Mouse (Mus musculus) cerebellum, adult 2 months (tissue): Measurements from ENCODE around the gene Pik3cg. TPM values are rescaled to one million over a fixed set of nuclear protein-coding genes. Genes with fewer than 3 reads are reported as not detected.
"Not testable (repeated sequence)": the region's sequence is repeated elsewhere in the genome, so short reads cannot be mapped to it uniquely, and the experiment has no call there.

Experiments
- DNase-seq, 2 experiments: peaks; one replicate each; pipeline ENCODE4 v3.0.0; 2021
- H3K27ac ChIP-seq: fragments of 200-500 bp; 2 replicates; pipeline ENCODE4 v1.5.1; 2012; ENCODE audit warnings: low read length, control low read depth, inconsistent platforms; ENCODE audit not compliant: insufficient read depth
- H3K27me3 ChIP-seq: fragments of 200-500 bp; 2 replicates; pipeline ENCODE4 v1.6.1; 2012; ENCODE audit warnings: inconsistent platforms, mild to moderate bottlenecking, low read length, moderate library complexity; ENCODE audit not compliant: control insufficient read depth, insufficient read depth
- H3K4me1 ChIP-seq: fragments of 200-500 bp; 2 replicates; pipeline ENCODE4 v1.6.1; 2011; ENCODE audit warnings: low read length; ENCODE audit not compliant: control insufficient read depth, insufficient read depth
- H3K4me3 ChIP-seq: fragments of 200-500 bp; replicated peaks from 2 replicates; pipeline ENCODE3; 2011; ENCODE audit warnings: mild to moderate bottlenecking, low read depth, low read length, control low read depth; ENCODE audit not compliant: insufficient read depth
- CTCF ChIP-seq: fragments of 200-500 bp; IDR thresholded peaks from 2 replicates; pipeline ENCODE4 v1.5.1; 2011; ENCODE audit warnings: low read depth, mild to moderate bottlenecking, control low read depth, low read length, moderate library complexity, borderline replicate concordance; ENCODE audit not compliant: insufficient read depth
- POLR2A ChIP-seq: fragments of 200-500 bp; IDR thresholded peaks from 2 replicates; pipeline ENCODE4 v1.6.1; 2011; ENCODE audit warnings: low read length, control low read depth, borderline replicate concordance; ENCODE audit not compliant: insufficient read depth
- WGBS: fragments of 180-500 bp; shearing (Covaris S2); methylation state at CpG from one replicate; pipeline ENCODE4 v1.1.7; 2018; 5-methylcytosine and 5-hydroxymethylcytosine counted together
- polyA plus RNA-seq: library from polyadenylated mRNA; depleted of rRNA; stranded (reverse); fragments of >200 nt; gene quantifications from 2 replicates; pipeline ENCODE4 v1.2.3, GENCODE M21; 2012; rRNA removed

Pik3cg gene
- 0.71 and 0.74 TPM in 2 replicates for polyA plus RNA-seq

- H3K4me3 ChIP-seq, result no peak within 1 kb of the TSS
- TF ChIP-seq POLR2A (no peak), CTCF (no peak)
- no peak for DNase-seq
- no peaks in the 10 kb centered on the region for H3K4me1 ChIP-seq
- peaks cover 2% of the 10 kb centered on the region; the same call in 1 of the 2 replicates for H3K27me3 ChIP-seq
- H3K27ac ChIP-seq, result no peak within 1 kb of the TSS
- 80% methylated on average over 22 of the region's 22 CpGs for WGBS
Observed at GRCm38 (mm10) chr12:32207948-32208891, at the start of gene Pik3cg. Gene Pik3cg (minus strand): TSS chr12:32208659.

GRCm38 (mm10) chr12:32248483-32248882 is 40.0 kb upstream of the Pik3cg start:
- no peak for DNase-seq
- WGBS, result 49% methylated on average over 2 of the region's 2 CpGs
- Histone ChIP-seq H3K27me3 (no peaks in the 10 kb centered on the region), H3K4me3 (no peak overlapping the region), H3K27ac (no peak overlapping the region), H3K4me1 (no peaks in the 10 kb centered on the region)
- no peak for TF ChIP-seq POLR2A
- no peak for TF ChIP-seq CTCF

- Histone ChIP-seq H3K27ac (no peak overlapping the region), H3K4me1 (no peaks in the 10 kb centered on the region), H3K4me3 (no peak overlapping the region), H3K27me3 (no peaks in the 10 kb centered on the region)
- peak; percentile 35 to 38 for DNase-seq
- WGBS, result 68% methylated on average over 5 of the region's 5 CpGs
- TF ChIP-seq CTCF (peak; percentile 23; the same call in 1 of the 2 replicates), POLR2A (no peak)
Observed at GRCm38 (mm10) chr12:32245566-32246233, 37.2 kb upstream of the Pik3cg start.

- 76% methylated on average over 1 of the region's 1 CpGs for WGBS
- Histone ChIP-seq H3K27ac (no peak overlapping the region), H3K4me3 (no peak overlapping the region), H3K4me1 (no peaks in the 10 kb centered on the region), H3K27me3 (no peaks in the 10 kb centered on the region)
- no peak for TF ChIP-seq POLR2A
- no peak for TF ChIP-seq CTCF
- DNase-seq, result no peak
Observed at GRCm38 (mm10) chr12:32243586-32243985, 35.1 kb upstream of the Pik3cg start.

GRCm38 (mm10) chr12:32239134-32239533 is 30.7 kb upstream of the Pik3cg start:
- 90% methylated on average over 3 of the region's 3 CpGs for WGBS
- H3K4me1 ChIP-seq, H3K4me3 ChIP-seq, H3K27me3 ChIP-seq, DNase-seq, H3K27ac ChIP-seq: not testable (repeated sequence)

GRCm38 (mm10) chr12:32238433-32238832 is 30.0 kb upstream of the Pik3cg start:
- no peaks in the 10 kb centered on the region for H3K4me1 ChIP-seq
- TF ChIP-seq CTCF (no peak), POLR2A (no peak)
- H3K4me3 ChIP-seq, result no peak overlapping the region
- WGBS, result 46% methylated on average over 5 of the region's 5 CpGs
- DNase-seq, result no peak
- H3K27ac ChIP-seq, result no peak overlapping the region
- no peaks in the 10 kb centered on the region for H3K27me3 ChIP-seq

GRCm38 (mm10) chr12:32237839-32238238 is 29.4 kb upstream of the Pik3cg start:
- Histone ChIP-seq H3K27ac (no peak overlapping the region), H3K4me3 (no peak overlapping the region), H3K4me1 (no peaks in the 10 kb centered on the region), H3K27me3 (no peaks in the 10 kb centered on the region)
- DNase-seq, result no peak
- TF ChIP-seq CTCF (no peak), POLR2A (no peak)
- WGBS, result 48% methylated on average over 5 of the region's 5 CpGs

GRCm38 (mm10) chr12:32237139-32237538 is 28.7 kb upstream of the Pik3cg start:
- 50% methylated on average over 1 of the region's 1 CpGs for WGBS
- no peak for TF ChIP-seq CTCF
- H3K27me3 ChIP-seq, result no peaks in the 10 kb centered on the region
- H3K4me1 ChIP-seq, result no peaks in the 10 kb centered on the region
- no peak overlapping the region for H3K27ac ChIP-seq
- H3K4me3 ChIP-seq, result no peak overlapping the region
- no peak for DNase-seq

- no peaks in the 10 kb centered on the region for H3K27me3 ChIP-seq
- TF ChIP-seq CTCF (no peak), POLR2A (no peak)
- H3K27ac ChIP-seq, result no peak overlapping the region
- 93% methylated on average over 3 of the region's 3 CpGs for WGBS
- no peak overlapping the region for H3K4me3 ChIP-seq
- no peak for DNase-seq
- no peaks in the 10 kb centered on the region for H3K4me1 ChIP-seq
Observed at GRCm38 (mm10) chr12:32236450-32236849, 28.0 kb upstream of the Pik3cg start.
